Mouse (Mus musculus): Measurements from ENCODE around the gene Pdss2.

Pdss2 gene

DNA sequence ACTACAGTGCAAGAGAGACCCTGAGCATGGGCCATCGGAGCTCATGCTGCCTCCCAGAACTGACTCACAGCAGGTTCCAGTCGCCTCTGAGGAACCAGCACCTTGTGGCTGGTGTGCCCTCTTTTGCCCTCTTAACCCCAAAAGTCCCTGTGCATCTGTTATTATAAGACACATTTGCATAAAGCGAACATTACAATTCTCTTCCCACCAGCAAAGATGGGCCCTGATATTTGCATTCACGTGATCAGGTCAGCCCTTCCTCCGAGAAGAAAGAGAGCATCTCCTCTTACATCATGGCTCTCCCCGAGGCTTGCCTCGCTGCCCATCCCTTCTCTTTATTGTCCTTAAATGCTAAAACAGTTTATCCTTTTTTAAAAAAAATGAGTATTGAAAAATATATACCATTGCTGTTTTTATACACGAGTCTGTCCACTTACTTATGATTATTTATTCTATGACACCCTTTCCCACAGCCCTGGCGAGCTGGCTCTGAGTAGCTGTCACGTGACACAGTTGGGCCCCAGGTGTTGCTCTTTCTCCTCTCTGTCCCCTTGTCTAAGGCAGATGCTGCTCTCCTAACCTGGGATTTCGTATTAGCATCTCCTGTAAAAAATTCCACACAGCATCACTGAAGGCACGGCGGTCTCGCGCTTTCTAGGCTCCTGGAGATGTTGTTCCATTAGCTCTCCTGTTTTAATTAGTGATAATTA lies 200.9 kb downstream of the Pdss2 start:
- no peak for DNase-seq (ENCODE audit: extremely low read depth, insufficient read length, low spot score)

GRCm38 (mm10) chr10:43424545-43424944 lies 203.3 kb downstream of the Pdss2 start:
- DNase-seq (ENCODE audit: extremely low read depth, insufficient read length, low spot score), result no peak

DNA sequence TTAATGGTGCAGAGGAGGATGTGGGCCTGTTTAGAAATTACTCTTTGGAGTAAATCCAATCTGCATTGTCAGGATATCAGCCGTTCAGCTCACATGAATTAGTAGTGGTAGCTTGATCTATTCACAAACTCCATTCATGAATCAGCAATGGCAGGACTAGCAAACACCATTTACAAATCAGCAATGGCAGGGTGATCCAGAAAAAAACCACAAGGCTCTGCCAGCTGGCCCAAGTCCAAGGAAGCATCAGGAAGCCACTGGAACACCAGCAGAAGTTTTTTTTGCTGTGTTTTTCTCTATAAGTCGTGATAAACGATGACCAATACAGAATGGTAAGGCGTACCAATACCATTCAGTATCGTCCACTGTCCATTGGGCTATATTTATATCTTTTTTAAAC lies 209.3 kb downstream of the Pdss2 start:
- DNase-seq (ENCODE audit: extremely low read depth, insufficient read length, low spot score), result no peak

DNA sequence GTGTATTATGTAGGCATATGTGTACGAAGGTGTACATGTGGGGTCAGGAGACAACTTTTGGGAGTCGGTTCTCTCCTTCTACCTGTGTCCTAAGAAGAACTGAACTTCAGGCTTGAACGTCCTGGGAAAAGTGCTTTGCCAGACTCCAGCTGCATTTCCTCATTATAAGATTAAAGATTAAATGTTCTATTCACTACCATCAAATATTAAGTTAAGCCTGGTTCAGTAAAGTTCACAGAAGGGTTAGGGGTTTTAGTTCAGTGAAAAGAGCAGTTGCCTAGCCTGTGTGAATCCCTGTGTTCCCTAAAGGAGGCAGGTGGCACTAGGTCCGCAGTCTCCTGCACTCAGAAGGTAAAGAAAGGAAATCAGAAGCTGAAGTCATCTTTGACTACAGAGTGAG lies 213.0 kb downstream of the Pdss2 start:
- no peak for DNase-seq (ENCODE audit: extremely low read depth, insufficient read length, low spot score)

GRCm38 (mm10) chr10:43435757-43436156 lies 214.5 kb downstream of the Pdss2 start:
- DNase-seq (ENCODE audit: extremely low read depth, insufficient read length, low spot score), result no peak

DNA sequence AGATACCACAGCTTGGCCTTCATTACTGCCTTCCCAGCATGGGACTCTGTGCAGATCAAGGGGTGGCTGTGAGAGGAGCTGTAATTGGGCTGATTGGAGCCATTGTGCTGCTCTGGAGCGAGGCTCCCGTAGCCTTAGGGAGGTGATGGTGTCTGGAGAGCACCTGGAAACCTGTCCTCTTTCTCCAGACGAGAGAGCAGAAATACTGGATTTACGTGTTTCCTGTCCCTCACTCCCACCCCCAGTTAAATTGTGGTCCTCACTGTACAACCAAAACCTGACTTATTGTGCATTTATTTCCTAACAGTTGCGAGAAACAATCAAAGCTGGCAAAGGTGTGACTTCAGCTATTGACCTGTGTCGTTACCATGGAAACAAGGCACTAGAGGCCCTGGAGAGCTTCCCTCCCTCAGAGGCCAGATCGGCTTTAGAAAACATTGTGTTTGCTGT lies 218.2 kb downstream of the Pdss2 start:
- no peak for DNase-seq (ENCODE audit: extremely low read depth, insufficient read length, low spot score)

- no peak for DNase-seq (ENCODE audit: extremely low read depth, insufficient read length, low spot score)
Observed at GRCm38 (mm10) chr10:43440050-43440449, 218.8 kb downstream of the Pdss2 start.

GRCm38 (mm10) chr10:43440981-43441740 lies 219.9 kb downstream of the Pdss2 start:
- no peak for DNase-seq (ENCODE audit: extremely low read depth, insufficient read length, low spot score)

GRCm38 (mm10) chr10:43448656-43449055 lies 227.4 kb downstream of the Pdss2 start:
- no peak for DNase-seq (ENCODE audit: extremely low read depth, insufficient read length, low spot score)

DNA sequence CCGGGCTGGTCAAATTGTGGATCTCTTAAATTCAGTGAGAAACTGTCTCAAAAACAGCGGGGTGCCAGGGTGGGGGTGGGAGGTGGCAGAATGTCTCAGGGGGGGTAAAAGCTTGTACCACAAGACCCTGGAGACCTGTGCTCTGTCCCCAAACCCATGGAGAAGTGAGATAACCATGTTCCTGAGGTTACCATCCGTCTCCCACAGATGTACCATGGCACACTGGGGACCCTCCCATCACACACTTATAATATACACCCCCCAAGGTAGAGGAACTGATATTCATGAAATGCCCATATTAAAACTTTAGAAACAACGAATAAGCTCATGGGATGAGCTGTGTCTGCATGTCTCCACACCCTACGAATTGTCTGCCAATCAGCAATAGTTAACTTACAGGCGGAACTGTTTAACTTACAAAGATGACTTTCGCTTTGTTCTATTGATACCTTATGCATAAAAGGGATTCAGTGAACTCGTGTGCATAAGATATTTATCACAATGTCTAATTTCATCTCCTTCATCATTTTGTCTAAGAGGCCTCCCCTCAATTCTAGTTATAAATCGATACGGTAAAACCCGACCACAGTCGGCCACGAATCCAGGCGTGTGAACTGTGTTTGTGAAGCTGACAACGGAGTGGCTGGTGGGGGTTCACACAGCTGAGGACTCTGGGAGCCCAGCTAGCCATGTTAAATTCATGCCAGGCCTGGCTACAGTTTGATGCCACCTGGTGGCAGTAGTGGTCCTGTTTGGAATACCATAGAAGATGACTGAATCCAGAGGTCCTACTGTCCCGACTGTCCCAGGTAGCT lies 230.8 kb downstream of the Pdss2 start:
- peak; percentile 41 for DNase-seq (ENCODE audit: extremely low read depth, insufficient read length, low spot score)

- DNase-seq (ENCODE audit: extremely low read depth, insufficient read length, low spot score), result no peak
Observed at GRCm38 (mm10) chr10:43452663-43452996, 231.3 kb downstream of the Pdss2 start.

- DNase-seq (ENCODE audit: extremely low read depth, insufficient read length, low spot score), result no peak
Observed at GRCm38 (mm10) chr10:43454219-43454618, 232.9 kb downstream of the Pdss2 start.

DNA sequence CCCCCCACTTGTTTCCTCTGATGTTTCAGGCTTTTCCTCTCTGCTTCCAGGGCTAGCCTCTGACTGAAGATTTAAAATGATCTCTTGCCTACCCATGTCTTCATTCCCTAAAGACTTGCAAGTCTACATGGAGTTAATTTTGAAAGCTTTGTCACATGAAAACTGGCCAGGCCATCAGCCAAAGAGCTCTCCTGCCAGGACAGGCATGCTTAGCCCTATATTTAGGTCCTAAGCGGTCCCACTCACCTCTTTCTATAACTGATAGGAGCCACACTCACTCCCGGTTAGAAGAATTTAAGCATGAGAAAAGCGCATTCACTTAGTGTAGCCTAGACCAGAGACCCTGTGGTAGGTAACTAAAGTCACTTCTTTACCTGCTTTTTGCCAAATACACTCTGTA lies 233.4 kb downstream of the Pdss2 start:
- DNase-seq (ENCODE audit: extremely low read depth, insufficient read length, low spot score), result no peak

DNA sequence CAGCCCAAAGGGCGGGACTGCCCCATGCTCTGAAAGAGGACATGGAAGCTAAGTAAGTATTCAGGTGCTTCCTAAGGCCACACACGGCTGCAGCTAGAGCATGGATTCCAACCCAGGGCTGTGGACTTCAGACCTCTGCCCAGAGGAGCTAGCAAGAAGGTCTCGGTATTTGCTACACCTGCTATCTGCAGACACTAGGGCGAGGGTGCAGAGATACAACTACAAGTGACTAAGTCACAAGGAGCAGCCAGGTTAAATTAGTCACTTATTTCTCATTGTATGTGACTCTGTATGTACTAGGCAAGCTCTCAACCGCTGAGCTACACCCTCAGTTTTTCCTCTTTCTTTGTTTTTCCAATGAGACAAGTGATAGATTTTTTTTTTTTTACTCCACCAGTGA lies 241.5 kb downstream of the Pdss2 start:
- DNase-seq (ENCODE audit: extremely low read depth, insufficient read length, low spot score), result no peak

DNA sequence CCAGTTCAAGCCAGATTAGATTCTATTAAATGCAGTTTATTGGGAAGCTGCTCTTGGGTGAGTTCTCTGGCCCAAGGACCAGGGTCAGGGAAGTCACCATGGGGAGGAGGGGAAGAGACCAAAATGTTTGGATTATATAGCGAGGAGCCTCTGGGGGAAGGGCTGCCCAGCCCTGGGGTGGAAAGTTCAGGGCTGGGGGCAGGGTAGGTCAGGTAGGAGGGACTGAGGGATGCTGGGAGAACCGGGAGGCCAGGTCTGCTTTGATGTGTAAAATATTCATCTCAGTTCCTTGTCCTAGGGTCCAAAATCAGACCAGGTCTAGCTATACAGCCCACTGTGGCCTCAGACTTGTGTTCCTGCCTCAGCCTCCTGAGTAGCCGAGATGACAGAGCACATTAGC lies 241.9 kb downstream of the Pdss2 start:
- no peak for DNase-seq (ENCODE audit: extremely low read depth, insufficient read length, low spot score)

GRCm38 (mm10) chr10:43466223-43466622 lies 244.9 kb downstream of the Pdss2 start:
- no peak for DNase-seq (ENCODE audit: extremely low read depth, insufficient read length, low spot score)

- no peak for DNase-seq (ENCODE audit: extremely low read depth, insufficient read length, low spot score)
Observed at GRCm38 (mm10) chr10:43467659-43468058, 246.4 kb downstream of the Pdss2 start.

- DNase-seq (ENCODE audit: extremely low read depth, insufficient read length, low spot score), result no peak
Observed at GRCm38 (mm10) chr10:43468293-43468692, 247.0 kb downstream of the Pdss2 start.

DNA sequence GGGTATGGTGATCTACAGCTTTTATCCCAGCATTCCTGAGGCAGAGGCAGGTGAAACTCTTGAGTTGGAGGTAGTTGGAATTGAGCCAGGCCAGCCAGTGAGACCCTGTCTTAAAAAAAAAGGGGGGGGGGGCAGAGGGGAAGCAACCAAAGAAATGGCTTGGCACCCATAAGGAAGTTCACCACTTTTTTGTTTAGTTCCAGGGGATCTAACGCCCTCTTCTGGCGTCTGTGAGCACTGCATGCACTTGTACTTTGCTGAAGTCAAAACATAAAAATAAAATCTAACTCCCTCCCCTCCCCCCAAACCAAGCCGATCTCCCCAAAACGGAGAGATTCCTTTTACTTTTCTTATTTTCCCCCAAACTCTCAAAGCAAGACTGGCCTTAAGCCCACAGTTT lies 254.1 kb downstream of the Pdss2 start:
- DNase-seq (ENCODE audit: extremely low read depth, insufficient read length, low spot score), result no peak

DNA sequence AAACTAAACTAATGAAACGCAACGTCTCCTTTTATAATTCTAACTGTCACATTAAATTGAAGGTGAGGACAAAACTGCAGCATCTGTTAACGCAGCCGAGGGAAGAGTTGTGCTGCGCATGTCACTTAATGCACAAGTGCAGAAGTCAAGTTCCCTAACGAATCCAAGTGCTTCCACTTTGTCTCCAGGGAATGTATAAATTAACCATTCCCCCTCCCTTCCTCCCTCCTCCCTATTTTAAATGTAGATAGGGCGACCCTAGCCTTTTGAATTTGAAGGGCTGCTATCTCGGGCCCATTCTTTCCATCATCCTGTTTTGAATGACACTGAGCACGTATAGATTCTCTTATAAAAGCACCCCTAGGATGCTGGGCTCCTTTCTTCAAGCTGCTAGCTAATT lies 256.2 kb downstream of the Pdss2 start:
- no peak for DNase-seq (ENCODE audit: extremely low read depth, insufficient read length, low spot score)

- peak; percentile 32 for DNase-seq (ENCODE audit: extremely low read depth, insufficient read length, low spot score)
Observed at GRCm38 (mm10) chr10:43477865-43478681, 256.8 kb downstream of the Pdss2 start.
